Mouse (Mus musculus): ENCODE data around the gene Hoxd4.

Hoxd4 gene

GRCm38 (mm10) chr2:74728303-74728680, 16.6 kb downstream of the Hoxd4 start:
- DNase-seq (ENCODE audit: low spot score), result no peak

GRCm38 (mm10) chr2:74730331-74730730, 18.6 kb downstream of the Hoxd4 start:
- DNase-seq (ENCODE audit: low spot score), result no peak

- DNase-seq (ENCODE audit: low spot score), result no peak
These were observed 19.3 kb downstream of the Hoxd4 start for GRCm38 (mm10) chr2:74731055-74731454.

GRCm38 (mm10) chr2:74731799-74732512, 20.2 kb downstream of the Hoxd4 start:
- no peak for DNase-seq (ENCODE audit: low spot score)

GRCm38 (mm10) chr2:74732513-74733316, 21.0 kb downstream of the Hoxd4 start:
- no peak for DNase-seq (ENCODE audit: low spot score)

GRCm38 (mm10) chr2:74733317-74733661, 21.6 kb downstream of the Hoxd4 start:
- DNase-seq (ENCODE audit: low spot score), result no peak

- no peak for DNase-seq (ENCODE audit: low spot score)
These were observed 22.0 kb downstream of the Hoxd4 start for GRCm38 (mm10) chr2:74733765-74734164.

- no peak for DNase-seq (ENCODE audit: low spot score)
These were observed 22.7 kb downstream of the Hoxd4 start for GRCm38 (mm10) chr2:74734451-74734850.

- DNase-seq (ENCODE audit: low spot score), result no peak
These were observed 23.5 kb downstream of the Hoxd4 start for GRCm38 (mm10) chr2:74734996-74735811.

- DNase-seq (ENCODE audit: low spot score), result no peak
These were observed 24.3 kb downstream of the Hoxd4 start for GRCm38 (mm10) chr2:74735851-74736687.

GRCm38 (mm10) chr2:74736688-74737577, 25.2 kb downstream of the Hoxd4 start:
- DNase-seq (ENCODE audit: low spot score), result no peak

GRCm38 (mm10) chr2:74737578-74738070, 25.9 kb downstream of the Hoxd4 start:
- no peak for DNase-seq (ENCODE audit: low spot score)

GRCm38 (mm10) chr2:74738623-74739475, 27.1 kb downstream of the Hoxd4 start:
- no peak for DNase-seq (ENCODE audit: low spot score)

GRCm38 (mm10) chr2:74739476-74739800, 27.7 kb downstream of the Hoxd4 start:
- no peak for DNase-seq (ENCODE audit: low spot score)

- DNase-seq (ENCODE audit: low spot score), result no peak
These were observed 28.1 kb downstream of the Hoxd4 start for GRCm38 (mm10) chr2:74739869-74740268.

- DNase-seq (ENCODE audit: low spot score), result no peak
These were observed 28.8 kb downstream of the Hoxd4 start for GRCm38 (mm10) chr2:74740311-74741091.

- no peak for DNase-seq (ENCODE audit: low spot score)
These were observed 29.7 kb downstream of the Hoxd4 start for GRCm38 (mm10) chr2:74741252-74741978.

GRCm38 (mm10) chr2:74741979-74742277, 30.2 kb downstream of the Hoxd4 start:
- no peak for DNase-seq (ENCODE audit: low spot score)
